Mouse (Mus musculus) stomach, embryonic 15.5 days (tissue): ENCODE results near the gene Gabarapl1. TPM values are rescaled to one million over a fixed set of nuclear protein-coding genes. Genes with fewer than 3 reads are reported as not detected.

Experiments used
- ATAC-seq: fragments of 200-750 bp; cut with Nextera tagmentation; 2 replicates; pipeline ENCODE4 v1.8.0; 2017; ENCODE audit warnings: low read depth, moderate number of reproducible peaks, moderate TSS enrichment; ENCODE audit not compliant: insufficient read depth, low FRiP score
- H3K27ac ChIP-seq: fragments of 300-500 bp; sonication (generic); 2 replicates; pipeline ENCODE4 v1.5.1; 2015; ENCODE audit warnings: mild to moderate bottlenecking, inconsistent platforms
- H3K27me3 ChIP-seq: fragments of 300-500 bp; sonication (generic); replicated peaks from 2 replicates; pipeline ENCODE4 v1.6.1; 2015; ENCODE audit warnings: inconsistent platforms
- H3K36me3 ChIP-seq: fragments of 300-500 bp; sonication (generic); 2 replicates; pipeline ENCODE4 v1.6.1; 2015; ENCODE audit warnings: inconsistent platforms
- H3K4me1 ChIP-seq: fragments of 300-500 bp; sonication (generic); 2 replicates; pipeline ENCODE4 v1.6.1; 2015; ENCODE audit warnings: inconsistent platforms
- H3K4me2 ChIP-seq: fragments of 300-500 bp; sonication (generic); 2 replicates; pipeline ENCODE4 v1.6.1; 2015; ENCODE audit warnings: mild to moderate bottlenecking, inconsistent platforms
- H3K4me3 ChIP-seq: fragments of 300-500 bp; sonication (generic); replicated peaks from 2 replicates; pipeline ENCODE4 v1.5.1; 2015; ENCODE audit warnings: inconsistent platforms
- H3K9ac ChIP-seq: fragments of 300-500 bp; sonication (generic); 2 replicates; pipeline ENCODE4 v1.6.1; 2015; ENCODE audit warnings: inconsistent platforms
- H3K9me3 ChIP-seq: fragments of 300-500 bp; sonication (generic); 2 replicates; pipeline ENCODE4 v1.6.1; 2016; ENCODE audit warnings: inconsistent platforms
- WGBS: fragments of 180-500 bp; shearing (Covaris S2); methylation state at CpG from one replicate; pipeline ENCODE4 v1.1.7; 2015; 5-methylcytosine and 5-hydroxymethylcytosine counted together
- polyA plus RNA-seq: library from polyadenylated mRNA; unstranded; fragments of >200 nt; fragmentation: Nextera tagmentation; extraction: Ambion mirVana; gene quantifications from 2 replicates; pipeline ENCODE4 v1.2.1, GENCODE M21; 2015

The Gabarapl1 gene
- polyA plus RNA-seq, 1 experiment from 2014 or later: 40.2 TPM

DNA sequence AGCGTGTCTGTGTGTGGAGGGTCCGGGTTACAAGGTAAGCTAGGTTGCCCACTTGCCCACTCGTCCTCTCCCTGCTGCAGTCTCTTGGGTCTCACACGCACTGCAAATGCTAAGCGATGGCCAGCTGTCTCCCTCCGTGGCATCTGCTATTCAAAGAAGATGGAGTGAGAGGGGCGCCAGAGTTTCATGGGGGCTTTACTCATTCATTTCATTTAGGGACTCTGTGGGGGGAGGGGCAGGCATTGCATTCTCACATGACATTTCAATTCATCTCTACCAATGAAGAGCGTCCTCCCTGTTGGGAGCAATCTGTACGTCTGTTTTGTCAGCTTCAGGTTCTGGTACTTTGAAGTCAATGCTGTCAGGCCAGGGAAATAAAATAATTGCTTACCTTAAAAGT, 9.0 kb downstream of the Gabarapl1 start:
- ATAC-seq: no peak
- 87% methylated on average over 9 of the region's 9 CpGs for WGBS
- H3K27me3 ChIP-seq: no peaks in the 10 kb centered on the region
- H3K4me3 ChIP-seq: no peak overlapping the region
- H3K9ac ChIP-seq: no peak overlapping the region
- H3K9me3 ChIP-seq: no peaks in the 10 kb centered on the region
- no peaks in the 10 kb centered on the region for H3K4me1 ChIP-seq
- H3K36me3 ChIP-seq: peaks cover 21% of the 10 kb centered on the region
- H3K27ac ChIP-seq: no peak overlapping the region
- no peak overlapping the region for H3K4me2 ChIP-seq

DNA sequence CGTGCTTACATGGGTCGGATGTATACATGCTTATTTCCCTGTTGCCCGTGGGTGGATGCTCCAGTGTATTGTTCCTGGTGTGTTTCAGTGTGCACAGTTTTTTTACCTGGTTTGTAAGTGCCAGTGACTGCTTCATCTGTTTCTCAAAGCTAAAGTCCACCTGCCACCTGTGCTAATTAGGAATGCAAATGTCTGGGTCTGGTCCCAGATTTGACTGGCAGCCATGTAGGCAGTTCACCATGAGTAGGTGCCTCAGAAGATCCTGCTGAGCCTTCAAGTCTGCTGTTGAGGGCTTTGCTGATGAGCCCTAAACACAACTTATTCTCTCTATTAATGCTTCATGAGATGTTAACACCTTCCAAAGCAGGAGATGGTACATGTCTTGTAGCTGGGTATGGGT, 9.6 kb downstream of the Gabarapl1 start:
- ATAC-seq: no peak

DNA sequence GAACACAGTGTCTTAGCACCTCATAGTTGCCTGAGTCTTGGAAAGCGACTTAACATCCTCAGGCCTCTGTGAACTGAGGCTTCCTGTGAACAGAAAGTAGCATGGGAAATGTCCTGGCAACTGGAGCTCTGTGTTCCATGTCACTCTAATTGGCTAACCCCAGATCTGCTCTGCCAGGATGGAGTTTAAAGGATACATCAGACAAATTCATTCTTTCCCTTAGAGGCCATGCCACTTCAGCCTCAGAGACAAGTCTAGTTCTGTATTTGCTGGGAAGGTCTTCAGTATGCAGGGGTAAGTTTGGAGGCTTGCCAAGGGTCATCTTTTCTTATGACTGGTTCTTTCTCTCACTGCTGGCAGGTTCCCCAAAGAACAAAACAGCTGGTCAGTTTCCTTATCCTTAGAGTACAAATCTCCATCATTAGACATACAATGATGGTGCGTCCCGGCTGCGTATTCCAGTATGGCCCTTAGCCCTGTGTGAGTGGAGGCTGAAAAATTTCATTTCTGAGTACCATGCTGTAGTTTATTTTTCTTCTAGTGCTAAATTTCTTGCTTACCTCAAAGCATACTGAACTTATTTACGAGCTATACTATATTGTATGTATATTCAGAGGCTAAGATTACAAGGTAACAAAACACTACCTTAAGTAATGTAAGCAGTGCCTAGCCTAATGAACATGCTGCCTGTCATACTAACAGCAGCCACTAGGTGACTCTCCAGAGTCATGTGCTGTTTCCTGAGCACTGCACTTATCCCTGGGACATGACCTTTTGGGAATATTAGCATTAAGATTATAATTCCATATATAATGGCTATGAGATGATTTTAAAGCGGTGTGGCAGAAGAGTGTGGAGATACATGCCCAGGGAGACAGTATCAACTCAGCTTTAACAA, 11.0 kb downstream of the Gabarapl1 start:
- H3K4me1 ChIP-seq: no peaks in the 10 kb centered on the region
- H3K4me2 ChIP-seq: no peak overlapping the region
- no peak overlapping the region for H3K27ac ChIP-seq
- no peaks in the 10 kb centered on the region for H3K9me3 ChIP-seq
- peak; percentile 60; the same call in 1 of the 2 replicates for ATAC-seq
- H3K4me3 ChIP-seq: no peak overlapping the region
- no peak overlapping the region for H3K9ac ChIP-seq
- peaks cover 12% of the 10 kb centered on the region for H3K36me3 ChIP-seq
- H3K27me3 ChIP-seq: no peaks in the 10 kb centered on the region
- 47% methylated on average over 6 of the region's 6 CpGs for WGBS

More for the DNA sequence above, 9.6 kb downstream of the Gabarapl1 start:
- peaks cover 21% of the 10 kb centered on the region for H3K36me3 ChIP-seq
- H3K4me2 ChIP-seq: no peak overlapping the region
- no peak overlapping the region for H3K4me3 ChIP-seq
- H3K27ac ChIP-seq: no peak overlapping the region
- 94% methylated on average over 3 of the region's 3 CpGs for WGBS
- no peak overlapping the region for H3K9ac ChIP-seq
- H3K27me3 ChIP-seq: no peaks in the 10 kb centered on the region
- no peaks in the 10 kb centered on the region for H3K4me1 ChIP-seq
- no peaks in the 10 kb centered on the region for H3K9me3 ChIP-seq

DNA sequence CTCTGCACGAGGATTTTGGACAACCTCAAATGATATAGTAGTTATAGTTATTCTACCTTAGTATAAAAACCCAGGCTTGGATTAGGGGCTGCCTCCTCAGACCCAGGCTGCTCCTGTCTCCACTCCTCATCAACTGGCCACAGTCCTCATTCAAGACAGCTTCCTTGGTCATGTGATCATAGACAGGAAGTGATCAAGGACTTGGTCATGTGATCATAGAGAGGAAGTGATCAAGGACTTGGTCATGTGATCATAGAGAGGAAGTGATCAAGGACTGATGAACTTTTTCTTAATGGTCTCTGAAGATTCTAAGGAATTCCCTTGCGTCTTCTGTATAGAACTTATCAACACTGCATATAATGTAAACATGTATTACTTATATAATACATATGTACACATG, 14.3 kb downstream of the Gabarapl1 start:
- H3K9me3 ChIP-seq: no peaks in the 10 kb centered on the region
- H3K4me3 ChIP-seq: no peak overlapping the region
- no peaks in the 10 kb centered on the region for H3K36me3 ChIP-seq
- H3K4me1 ChIP-seq: no peaks in the 10 kb centered on the region
- H3K4me2 ChIP-seq: no peak overlapping the region
- H3K9ac ChIP-seq: no peak overlapping the region
- 84% methylated on average over 2 of the region's 2 CpGs for WGBS
- H3K27me3 ChIP-seq: no peaks in the 10 kb centered on the region
- no peak for ATAC-seq
- no peak overlapping the region for H3K27ac ChIP-seq

DNA sequence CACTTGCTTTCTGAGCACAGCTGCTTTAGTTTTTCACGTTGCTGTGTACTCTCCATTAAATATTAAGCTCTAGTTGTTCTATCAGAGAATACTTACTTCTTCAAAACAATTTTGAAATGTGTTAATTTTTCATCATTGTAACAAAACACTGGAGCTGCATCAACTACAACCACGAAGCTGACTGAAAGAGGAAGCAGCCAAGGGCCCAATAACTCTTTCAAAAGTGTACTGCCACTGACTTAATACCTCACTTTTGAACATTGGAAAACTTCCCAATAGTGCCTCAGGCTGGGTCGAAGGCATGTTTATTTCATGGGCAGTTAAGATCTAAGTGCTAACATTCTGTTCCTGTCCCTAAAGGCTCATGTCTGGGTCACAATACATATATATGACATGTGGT, 15.0 kb downstream of the Gabarapl1 start:
- H3K36me3 ChIP-seq: no peaks in the 10 kb centered on the region
- H3K9ac ChIP-seq: no peak overlapping the region
- WGBS: 46% methylated on average over 3 of the region's 3 CpGs
- no peaks in the 10 kb centered on the region for H3K4me1 ChIP-seq
- no peak for ATAC-seq
- H3K4me2 ChIP-seq: no peak overlapping the region
- H3K27me3 ChIP-seq: no peaks in the 10 kb centered on the region
- H3K4me3 ChIP-seq: no peak overlapping the region
- H3K9me3 ChIP-seq: no peaks in the 10 kb centered on the region
- no peak overlapping the region for H3K27ac ChIP-seq

DNA sequence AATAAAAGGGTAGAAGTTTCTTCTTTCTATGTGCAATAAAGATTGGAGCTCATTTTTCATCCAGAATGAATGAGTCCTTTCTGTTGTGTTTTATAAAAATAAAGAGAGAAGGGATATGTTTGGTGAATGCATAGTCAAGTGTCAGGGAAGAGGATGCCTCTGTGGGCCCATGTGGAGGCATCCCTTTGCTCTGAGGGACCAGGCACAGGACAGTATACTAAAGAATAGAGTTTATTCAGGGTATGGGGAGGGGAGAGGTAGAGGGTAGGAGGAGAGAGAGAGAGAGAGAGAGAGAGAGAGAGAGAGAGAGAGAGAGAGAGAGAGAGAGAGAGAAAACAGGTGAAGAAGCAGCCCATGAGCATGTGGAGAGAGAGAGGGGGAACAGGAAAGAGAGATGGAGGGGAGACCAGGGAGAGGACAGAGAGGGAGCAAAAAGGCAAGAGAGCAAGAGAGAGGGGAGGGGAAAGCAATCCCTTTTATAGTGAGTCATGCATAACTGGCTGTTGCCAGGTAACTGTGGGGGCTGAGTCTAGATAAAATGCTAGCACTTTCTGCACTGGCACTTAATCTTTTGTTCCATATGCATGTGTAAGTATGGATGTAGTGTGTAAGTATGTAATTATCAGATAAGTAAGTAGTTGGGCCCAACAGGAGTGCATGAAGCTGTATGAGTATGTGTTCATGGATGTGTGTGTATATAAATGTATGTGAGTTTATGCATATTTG, 24.5 kb downstream of the Gabarapl1 start:
- H3K27me3 ChIP-seq: no peaks in the 10 kb centered on the region
- H3K36me3 ChIP-seq: no peaks in the 10 kb centered on the region
- no peak overlapping the region for H3K4me2 ChIP-seq
- no peak overlapping the region for H3K4me3 ChIP-seq
- H3K9ac ChIP-seq: no peak overlapping the region
- H3K9me3 ChIP-seq: no peaks in the 10 kb centered on the region
- no peak overlapping the region for H3K27ac ChIP-seq
- ATAC-seq: peak; percentile 84
- H3K4me1 ChIP-seq: no peaks in the 10 kb centered on the region

DNA sequence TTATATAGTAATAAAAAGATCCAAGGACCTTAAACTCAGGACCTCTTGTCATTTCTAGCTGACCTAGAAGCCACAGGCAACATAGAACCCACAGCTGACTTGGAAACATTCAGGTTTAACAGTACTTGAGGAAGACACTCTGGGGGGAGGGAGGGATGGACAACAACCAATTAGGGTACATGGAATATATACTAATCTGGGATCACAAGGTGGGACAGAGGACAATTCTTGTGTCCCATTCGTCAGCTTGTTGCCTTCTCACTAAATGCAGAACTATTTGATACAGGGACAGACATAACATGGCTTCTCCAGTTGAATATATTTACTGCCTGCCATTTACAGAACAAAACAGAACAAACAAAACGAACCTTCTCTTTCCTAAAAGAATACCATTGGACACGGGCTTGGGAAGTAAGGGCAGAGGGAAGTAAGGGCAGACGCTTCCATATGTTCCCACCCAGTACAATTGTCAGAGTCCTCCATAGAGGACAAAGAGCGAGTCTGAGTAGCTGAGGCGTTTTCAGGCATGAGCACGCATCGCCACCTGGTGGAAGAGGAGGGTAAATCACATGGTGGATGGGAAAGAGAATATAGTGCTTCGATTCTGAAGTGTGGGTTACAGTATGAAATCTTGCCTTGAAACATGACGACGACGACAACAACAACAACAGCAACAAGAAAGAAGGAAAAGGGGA, 26.1 kb downstream of the Gabarapl1 start:
- 19% methylated on average over 12 of the region's 12 CpGs for WGBS
- H3K4me1 ChIP-seq: no peaks in the 10 kb centered on the region
- no peak overlapping the region for H3K4me2 ChIP-seq
- no peak overlapping the region for H3K4me3 ChIP-seq
- no peaks in the 10 kb centered on the region for H3K9me3 ChIP-seq
- peak; percentile 58; the same call in 1 of the 2 replicates for ATAC-seq
- H3K36me3 ChIP-seq: no peaks in the 10 kb centered on the region
- H3K27me3 ChIP-seq: no peaks in the 10 kb centered on the region
- H3K27ac ChIP-seq: no peak overlapping the region
- no peak overlapping the region for H3K9ac ChIP-seq

DNA sequence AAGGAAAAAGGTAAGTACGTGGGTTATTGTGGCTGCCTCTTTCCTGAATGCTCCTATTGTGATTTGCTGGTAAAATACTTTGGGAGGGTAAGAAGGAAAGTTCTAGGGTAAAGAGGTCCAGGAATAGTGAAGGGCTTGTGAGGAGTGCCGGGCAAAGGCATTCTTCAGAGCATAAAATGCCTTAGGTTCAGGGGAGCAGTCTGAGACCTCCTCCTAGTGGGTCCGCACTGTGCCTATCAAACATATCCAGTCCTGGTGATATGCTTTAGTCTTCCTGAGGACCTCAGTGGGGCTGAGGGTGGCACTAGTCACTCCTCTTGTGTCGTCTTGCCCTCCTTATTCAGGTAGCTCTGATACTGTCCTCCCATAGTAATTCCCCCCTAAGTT, 26.7 kb downstream of the Gabarapl1 start:
- Histone ChIP-seq H3K27me3 (no peaks in the 10 kb centered on the region), H3K4me3 (no peak overlapping the region), H3K27ac (no peak overlapping the region)

DNA sequence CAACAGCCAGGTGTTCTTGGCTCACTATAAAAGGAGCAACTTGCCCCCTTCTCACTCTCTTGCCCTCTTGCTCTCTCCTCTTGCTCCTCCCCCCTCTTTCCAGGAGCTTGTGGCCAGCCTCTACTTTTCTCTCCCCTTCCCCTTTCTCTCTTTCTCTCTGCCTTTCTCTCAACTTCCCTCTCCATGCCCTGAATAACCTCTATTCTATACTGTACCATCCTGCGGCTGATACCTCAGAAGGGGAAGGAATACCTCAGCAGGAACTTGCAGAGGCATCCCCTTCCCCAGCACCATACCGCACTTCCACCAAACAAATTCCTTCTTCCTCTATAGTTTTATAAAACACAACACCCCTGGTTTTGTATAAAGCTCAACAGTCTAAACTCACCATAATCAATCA, 32.3 kb downstream of the Gabarapl1 start:
- ATAC-seq: no peak
- Histone ChIP-seq H3K4me3 (no peak overlapping the region), H3K36me3 (no peaks in the 10 kb centered on the region), H3K27ac (no peak overlapping the region), H3K9me3 (no peaks in the 10 kb centered on the region), H3K27me3 (no peaks in the 10 kb centered on the region), H3K4me2 (no peak overlapping the region), H3K4me1 (no peaks in the 10 kb centered on the region), H3K9ac (no peak overlapping the region)
- WGBS: 72% methylated on average over 2 of the region's 2 CpGs

More for the DNA sequence above, 26.7 kb downstream of the Gabarapl1 start:
- ATAC-seq: no peak
- H3K4me2 ChIP-seq: no peak overlapping the region
- H3K9me3 ChIP-seq: no peaks in the 10 kb centered on the region
- WGBS: 51% methylated on average over 4 of the region's 4 CpGs
- H3K9ac ChIP-seq: no peak overlapping the region
- no peaks in the 10 kb centered on the region for H3K36me3 ChIP-seq
- H3K4me1 ChIP-seq: no peaks in the 10 kb centered on the region

DNA sequence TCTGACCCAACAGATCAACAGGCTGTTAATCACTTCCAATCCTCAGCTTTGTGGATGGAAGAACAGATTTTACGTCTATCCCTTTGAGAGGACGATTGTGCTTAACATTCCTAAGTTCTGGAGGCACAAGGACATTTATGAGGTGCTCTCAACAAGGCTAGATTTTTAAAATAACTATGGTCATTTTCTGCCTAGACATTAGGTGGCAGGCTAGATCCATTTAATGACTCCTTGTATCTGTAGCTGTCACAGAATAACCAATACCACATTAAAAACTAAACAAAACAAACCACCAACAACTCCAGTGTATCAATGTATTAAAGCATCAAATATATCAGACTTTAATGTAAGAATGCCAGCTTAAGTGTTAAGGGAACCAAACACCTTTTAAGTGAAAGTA, 42.4 kb downstream of the Gabarapl1 start:
- Histone ChIP-seq H3K36me3 (no peaks in the 10 kb centered on the region), H3K4me3 (no peak overlapping the region), H3K4me2 (no peak overlapping the region), H3K9me3 (no peaks in the 10 kb centered on the region), H3K27me3 (no peaks in the 10 kb centered on the region), H3K4me1 (no peaks in the 10 kb centered on the region), H3K9ac (no peak overlapping the region), H3K27ac (no peak overlapping the region)
- no peak for ATAC-seq
- 23% methylated on average over 2 of the region's 2 CpGs for WGBS

DNA sequence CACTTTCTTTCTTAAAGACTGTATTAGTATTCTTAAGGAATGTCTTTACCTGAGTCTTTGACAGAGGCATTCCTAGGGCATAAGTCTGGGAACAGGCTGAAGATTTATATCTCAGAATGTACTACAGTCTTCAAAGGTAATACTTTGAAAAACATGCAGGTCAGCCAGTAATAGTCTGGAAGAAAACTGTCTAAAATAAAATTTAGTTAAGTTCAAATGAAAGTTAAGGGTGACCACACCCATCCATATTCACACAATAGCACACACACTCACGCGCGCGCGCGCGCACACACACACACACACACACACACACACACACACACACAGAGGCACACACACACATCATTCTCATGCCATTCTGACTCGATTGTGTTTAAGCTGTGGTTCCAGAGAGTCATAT, 44.6 kb downstream of the Gabarapl1 start, which contains the start of gene Klre1:
TSS of gene Klre1 (plus strand) at position 301 of the 400 bp plus-strand sequence.
- ATAC-seq: no peak
- H3K4me2 ChIP-seq: no peak within 1 kb of the TSS
- 93% methylated on average over 8 of the region's 8 CpGs for WGBS
- H3K27me3 ChIP-seq: no peaks in the 10 kb centered on the region
- no peak within 1 kb of the TSS for H3K27ac ChIP-seq
- no peaks in the 10 kb centered on the region for H3K36me3 ChIP-seq
- H3K4me1 ChIP-seq: no peaks in the 10 kb centered on the region
- no peak within 1 kb of the TSS for H3K4me3 ChIP-seq
- H3K9me3 ChIP-seq: no peaks in the 10 kb centered on the region
- H3K9ac ChIP-seq: no peak within 1 kb of the TSS

DNA sequence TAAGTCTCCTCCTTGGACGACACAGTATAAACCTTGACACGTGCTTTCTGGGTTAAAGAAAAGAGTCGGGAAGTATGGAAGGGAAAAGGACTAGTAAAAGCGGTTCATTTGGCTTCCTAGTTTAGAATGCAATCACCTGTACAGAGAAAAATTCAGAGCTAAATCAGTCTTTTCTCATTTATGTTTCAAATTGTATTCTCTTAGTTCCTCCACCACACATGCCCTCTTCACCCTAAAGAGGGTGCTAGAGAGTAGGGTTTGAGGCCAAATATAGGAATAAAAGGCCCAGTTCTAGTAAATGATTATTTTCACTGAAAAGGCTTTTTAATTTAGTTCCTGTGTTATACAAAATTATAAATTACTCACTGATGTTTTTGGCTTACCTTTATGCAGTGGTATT, 48.3 kb downstream of the Gabarapl1 start:
- WGBS: 69% methylated on average over 4 of the region's 4 CpGs
- Histone ChIP-seq H3K27ac (no peak overlapping the region), H3K4me3 (no peak overlapping the region), H3K9me3 (no peaks in the 10 kb centered on the region), H3K36me3 (no peaks in the 10 kb centered on the region), H3K9ac (no peak overlapping the region), H3K4me1 (no peaks in the 10 kb centered on the region), H3K27me3 (no peaks in the 10 kb centered on the region), H3K4me2 (no peak overlapping the region)
- no peak for ATAC-seq
